Mouse (Mus musculus) liver, adult 2 months (tissue): ENCODE results near the gene Bik. TPM values are rescaled to one million over a fixed set of nuclear protein-coding genes. Genes with fewer than 3 reads are reported as not detected.

ENCODE experiments used
- DNase-seq: peaks from one replicate; pipeline ENCODE4 v3.0.0-alpha.2; 2011; ENCODE audit warnings: low read depth, low spot score; ENCODE audit errors: extremely low read depth
- H3K27ac ChIP-seq: fragments of 200-500 bp; replicated peaks from 2 replicates; pipeline ENCODE4 v1.5.1; 2012; ENCODE audit warnings: low read depth, mild to moderate bottlenecking, control low read depth, inconsistent platforms, low read length; ENCODE audit not compliant: insufficient read depth
- H3K27me3 ChIP-seq: fragments of 200-500 bp; 2 replicates; pipeline ENCODE4 v1.6.1; 2012; ENCODE audit warnings: mild to moderate bottlenecking, moderate library complexity, low read length, inconsistent platforms; ENCODE audit not compliant: control insufficient read depth, insufficient read depth
- H3K36me3 ChIP-seq: fragments of 200-500 bp; 2 replicates; pipeline ENCODE4 v1.6.1; 2012; ENCODE audit warnings: low read length, inconsistent platforms; ENCODE audit not compliant: control insufficient read depth, insufficient read depth
- H3K4me1 ChIP-seq: fragments of 200-500 bp; 2 replicates; pipeline ENCODE4 v1.6.1; 2011; ENCODE audit warnings: low read length; ENCODE audit not compliant: control insufficient read depth, insufficient read depth
- H3K4me3 ChIP-seq: fragments of 200-500 bp; 2 replicates; pipeline ENCODE4 v1.5.1; 2011; ENCODE audit warnings: low read depth, mild to moderate bottlenecking, control low read depth, low read length, moderate library complexity; ENCODE audit not compliant: insufficient read depth
- H3K79me2 ChIP-seq: fragments of 200-500 bp; 2 replicates; pipeline ENCODE4 v1.6.1; 2012; ENCODE audit warnings: inconsistent platforms, mild to moderate bottlenecking, low read length, moderate library complexity; ENCODE audit not compliant: control insufficient read depth, insufficient read depth
- H3K9ac ChIP-seq: fragments of 200-500 bp; 2 replicates; pipeline ENCODE4 v1.6.1; 2012; ENCODE audit warnings: low read depth, mild to moderate bottlenecking, control low read depth, inconsistent platforms, low read length
- CTCF ChIP-seq: fragments of 200-500 bp; IDR thresholded peaks from 2 replicates; pipeline ENCODE4 v1.5.1; 2011; ENCODE audit warnings: low read depth, low read length, control low read depth
- POLR2A ChIP-seq: fragments of 200-500 bp; IDR thresholded peaks from 2 replicates; pipeline ENCODE4 v1.6.1; 2011; ENCODE audit warnings: low read length, control low read depth; ENCODE audit not compliant: insufficient read depth; ENCODE audit errors: extremely low read depth
- WGBS: fragments of 180-500 bp; shearing (Covaris S2); methylation state at CpG from one replicate; pipeline ENCODE4 v1.1.7; 2018; 5-methylcytosine and 5-hydroxymethylcytosine counted together
- polyA plus RNA-seq: library from polyadenylated mRNA; depleted of rRNA; stranded (reverse); fragments of >200 nt; gene quantifications from 2 replicates; pipeline ENCODE4 v1.2.3, GENCODE M21; 2012; rRNA removed
- total RNA-seq: library from RNA; depleted of rRNA; stranded (reverse); fragments of >200 nt; gene quantifications from 2 replicates; pipeline ENCODE4 v1.2.3, GENCODE M21; 2014; rRNA removed

The Bik gene
- total and polyA plus RNA-seq, 2 experiments, result 6.3 to 7.0 TPM

DNA sequence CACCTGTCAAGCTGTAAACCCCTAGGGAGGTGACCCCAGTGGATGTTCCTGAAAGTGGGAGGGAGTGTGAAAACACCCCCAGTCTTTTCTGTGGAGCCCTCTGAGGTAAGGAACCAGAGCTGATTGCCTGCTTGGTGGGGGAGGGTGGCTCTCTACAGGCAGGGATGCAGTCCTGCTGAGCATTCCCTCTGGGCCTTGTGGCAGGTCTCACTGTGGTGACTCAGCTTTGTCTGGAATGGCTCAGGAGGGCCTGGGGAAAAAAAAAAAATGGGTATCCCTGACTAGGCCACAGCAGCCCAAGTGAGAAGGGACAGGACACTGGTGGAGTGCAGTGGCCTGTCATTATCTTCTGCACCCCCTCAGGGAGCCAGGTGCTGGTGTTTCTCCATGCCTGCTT is 66.5 kb downstream of the Bik start:
- no peak overlapping the region for H3K9ac ChIP-seq
- H3K79me2 ChIP-seq, result peaks cover 2% of the 10 kb centered on the region; the same call in 1 of the 2 replicates
- no peak overlapping the region for H3K27ac ChIP-seq
- DNase-seq, result no peak
- no peak overlapping the region for H3K4me3 ChIP-seq
- no peaks in the 10 kb centered on the region for H3K36me3 ChIP-seq
- TF ChIP-seq CTCF (no peak), POLR2A (no peak)
- peaks cover 8% of the 10 kb centered on the region for H3K4me1 ChIP-seq
- H3K27me3 ChIP-seq, result no peaks in the 10 kb centered on the region

DNA sequence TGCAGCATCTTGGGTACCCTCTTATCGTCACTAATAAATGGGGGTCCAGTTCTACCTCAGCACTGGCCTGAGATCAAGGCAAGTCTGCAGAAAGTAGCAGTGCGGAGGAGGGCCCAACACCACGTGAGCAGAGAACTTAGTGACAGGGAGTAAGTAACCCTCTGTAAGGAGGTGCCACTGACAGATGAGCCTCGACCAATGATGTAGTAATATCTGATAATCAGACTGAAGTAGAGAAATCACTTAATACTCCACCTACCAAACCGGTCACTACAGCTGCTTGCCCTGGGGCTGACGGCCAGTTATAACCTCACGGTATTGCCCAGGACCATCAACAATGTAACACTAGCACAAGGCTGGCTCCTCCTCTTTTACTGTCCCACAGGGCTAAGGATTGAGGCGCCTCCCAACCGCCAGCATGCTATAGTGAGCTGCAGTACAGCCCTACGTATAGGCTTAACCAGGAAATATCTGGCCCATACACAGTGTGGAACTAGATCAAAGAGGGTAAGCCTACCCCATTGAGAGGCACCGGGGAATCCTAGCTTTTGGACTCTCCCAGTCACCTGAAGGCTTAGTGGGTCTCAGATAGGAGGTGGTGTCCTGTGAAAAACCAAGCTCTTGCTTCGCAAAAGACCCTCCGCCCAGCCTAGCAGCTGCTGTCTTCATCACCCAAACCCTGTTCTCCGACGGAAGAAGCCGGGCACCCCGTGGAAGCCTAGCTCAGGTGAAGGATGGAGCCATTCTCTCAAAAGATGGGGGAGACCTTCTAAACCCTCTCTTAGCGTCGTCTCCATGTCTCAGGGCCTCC is 67.2 kb downstream of the Bik start:
- 33% methylated on average over 19 of the region's 19 CpGs for WGBS
- peak overlapping the region; percentile 94; the same call in 1 of the 2 replicates for H3K9ac ChIP-seq
- peaks cover 2% of the 10 kb centered on the region; the same call in 1 of the 2 replicates for H3K79me2 ChIP-seq
- DNase-seq, result no peak
- TF ChIP-seq CTCF, result no peak
- TF ChIP-seq POLR2A, result no peak
- H3K27ac ChIP-seq, result no peak overlapping the region
- H3K36me3 ChIP-seq, result no peaks in the 10 kb centered on the region
- no peaks in the 10 kb centered on the region for H3K27me3 ChIP-seq
- H3K4me1 ChIP-seq, result peaks cover 8% of the 10 kb centered on the region
- peak overlapping the region; percentile 94; the same call in 1 of the 2 replicates for H3K4me3 ChIP-seq

Other genes with a start within 250 kb of the Bik start
- gene Arfgap3, start 176.6 kb upstream of the Bik start, total RNA-seq, result 4.7 and 6.8 TPM in 2 replicates
- gene Arfgap3, start 176.6 kb upstream of the Bik start, polyA plus RNA-seq, result 5.7 and 9.0 TPM in 2 replicates
- 34.0 and 34.9 TPM in 2 replicates for gene Pacsin2, start 62.3 kb upstream of the Bik start, total RNA-seq
- gene Pacsin2, start 62.3 kb upstream of the Bik start, polyA plus RNA-seq, result 28.9 and 29.1 TPM in 2 replicates
- 1.0 and 1.3 TPM in 2 replicates for gene Ttll1, start 16.0 kb upstream of the Bik start, total RNA-seq
- gene Ttll1, start 16.0 kb upstream of the Bik start, polyA plus RNA-seq, result 2.1 and 2.2 TPM in 2 replicates
- gene Tspo, start 36.7 kb downstream of the Bik start, total RNA-seq, result 99.9 and 123 TPM in 2 replicates
- 206 and 283 TPM in 2 replicates for gene Tspo, start 36.7 kb downstream of the Bik start, polyA plus RNA-seq
- 25.9 and 27.9 TPM in 2 replicates for gene Mcat, start 36.9 kb downstream of the Bik start, total RNA-seq
- gene Mcat, start 36.9 kb downstream of the Bik start, polyA plus RNA-seq, result 29.3 and 30.7 TPM in 2 replicates
- 4.9 and 6.5 TPM in 2 replicates for gene Ttll12, start 68.3 kb downstream of the Bik start, total RNA-seq
- 11.2 and 11.8 TPM in 2 replicates for gene Ttll12, start 68.3 kb downstream of the Bik start, polyA plus RNA-seq
- gene Scube1, start 198.2 kb downstream of the Bik start, total RNA-seq, result 0.18 and 0.27 TPM in 2 replicates
- gene Scube1, start 198.2 kb downstream of the Bik start, polyA plus RNA-seq, result 0.13 and 0.27 TPM in 2 replicates